Mouse (Mus musculus) olfactory bulb, adult 2 months (tissue): ENCODE data around the gene Card19.

ENCODE experiments used
- CTCF ChIP-seq: fragments of 200-500 bp; IDR thresholded peaks from 2 replicates; pipeline ENCODE4 v1.5.1; 2012; ENCODE audit warnings: low read depth, mild to moderate bottlenecking, low read length, moderate library complexity; ENCODE audit not compliant: insufficient read depth
- POLR2A ChIP-seq: fragments of 200-500 bp; IDR thresholded peaks from 2 replicates; pipeline ENCODE4 v1.6.1; 2012; ENCODE audit warnings: mild to moderate bottlenecking, low read depth, low read length, moderate library complexity; ENCODE audit not compliant: insufficient read depth

DNA sequence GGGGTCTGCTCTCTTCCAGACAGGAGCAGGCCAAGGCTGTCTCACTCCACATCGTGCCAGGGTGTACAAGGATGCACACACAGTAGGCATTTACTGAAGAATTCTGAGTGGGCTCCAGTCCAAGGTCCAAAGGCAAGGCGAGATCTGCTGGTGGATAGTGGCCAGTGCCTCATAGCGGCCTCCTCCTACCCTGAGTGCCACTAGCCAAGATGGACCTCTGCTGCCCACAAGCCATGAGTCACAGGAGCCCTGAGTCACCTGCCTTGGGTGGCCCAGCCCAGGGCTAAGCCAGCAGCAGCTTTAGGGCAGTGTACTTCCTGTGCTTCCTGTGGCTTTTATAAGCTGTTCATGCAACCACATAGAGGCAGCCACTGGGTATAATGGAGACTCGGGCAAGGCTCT is 2.3 kb downstream of the Card19 start:
- no peak for TF ChIP-seq POLR2A
- no peak for TF ChIP-seq CTCF
